Mouse (Mus musculus): ENCODE measurements at regions not wholly inside any gene's neighbourhood (a gene's known extent, or its start where the extent isn't known, plus 50 kb on each side); places are given as distances from the start of the nearest gene placed in this dataset.

- H3K36me3 ChIP-seq (ENCODE audit: control insufficient read depth, insufficient read depth, low read length): no peaks in the 10 kb centered on the region
- H3K4me2 ChIP-seq (ENCODE audit: low read depth, low read length): no peak overlapping the region
- H3K9me3 ChIP-seq (ENCODE audit: control insufficient read depth, low read length): no peaks in the 10 kb centered on the region
- WGBS: 34% methylated on average over 10 of the region's 13 CpGs
- peak; percentile 78 for ATAC-seq (ENCODE audit: low read depth)
- H3K27ac ChIP-seq (replicated peaks; ENCODE audit: low read depth, low read length): no peak overlapping the region
- H3K4me1 ChIP-seq (ENCODE audit: control insufficient read depth, insufficient read depth, low read length): peaks cover 6% of the 10 kb centered on the region; the same call in 1 of the 2 replicates
- H3K4me3 ChIP-seq (ENCODE audit: low read depth, low read length): no peak overlapping the region
- no peak overlapping the region for H3K9ac ChIP-seq (ENCODE audit: low read depth, low read length)
- DNase-seq (ENCODE audit: low spot score): peak; percentile 82
- no peaks in the 10 kb centered on the region for H3K27me3 ChIP-seq (replicated peaks; ENCODE audit: control insufficient read depth, insufficient read depth, low read length)
Measured at GRCm38 (mm10) chr13:72691783-72692729, 63.4 kb downstream of the Irx2 start.

- no peak overlapping the region for H3K4me2 ChIP-seq (ENCODE audit: low read depth, low read length)
- WGBS: 51% methylated on average over 3 of the region's 3 CpGs
- H3K4me3 ChIP-seq (ENCODE audit: low read depth, low read length): no peak overlapping the region
- no peaks in the 10 kb centered on the region for H3K36me3 ChIP-seq (ENCODE audit: control insufficient read depth, insufficient read depth, low read length)
- H3K4me1 ChIP-seq (ENCODE audit: control insufficient read depth, insufficient read depth, low read length): no peaks in the 10 kb centered on the region; the same call in 1 of the 2 replicates
- ATAC-seq (ENCODE audit: low read depth): no peak
- no peaks in the 10 kb centered on the region for H3K9me3 ChIP-seq (ENCODE audit: control insufficient read depth, low read length)
- no peak overlapping the region for H3K27ac ChIP-seq (replicated peaks; ENCODE audit: low read depth, low read length)
- no peaks in the 10 kb centered on the region for H3K27me3 ChIP-seq (replicated peaks; ENCODE audit: control insufficient read depth, insufficient read depth, low read length)
- no peak overlapping the region for H3K9ac ChIP-seq (ENCODE audit: low read depth, low read length)
- peak; percentile 52 for DNase-seq (ENCODE audit: low spot score)
Measured at GRCm38 (mm10) chr13:72707469-72707868, 78.8 kb downstream of the Irx2 start.

GRCm38 (mm10) chr13:72708728-72709127, 80.1 kb downstream of the Irx2 start:
- H3K36me3 ChIP-seq (ENCODE audit: control insufficient read depth, insufficient read depth, low read length): no peaks in the 10 kb centered on the region
- no peaks in the 10 kb centered on the region for H3K9me3 ChIP-seq (ENCODE audit: control insufficient read depth, low read length)
- no peaks in the 10 kb centered on the region for H3K27me3 ChIP-seq (replicated peaks; ENCODE audit: control insufficient read depth, insufficient read depth, low read length)
- H3K4me1 ChIP-seq (ENCODE audit: control insufficient read depth, insufficient read depth, low read length): no peaks in the 10 kb centered on the region; the same call in 1 of the 2 replicates
- no peak overlapping the region for H3K27ac ChIP-seq (replicated peaks; ENCODE audit: low read depth, low read length)
- no peak overlapping the region for H3K4me2 ChIP-seq (ENCODE audit: low read depth, low read length)
- H3K4me3 ChIP-seq (ENCODE audit: low read depth, low read length): no peak overlapping the region
- ATAC-seq (ENCODE audit: low read depth) (no peak), DNase-seq (ENCODE audit: low spot score) (peak; percentile 9)
- H3K9ac ChIP-seq (ENCODE audit: low read depth, low read length): no peak overlapping the region
- WGBS: 41% methylated on average over 2 of the region's 2 CpGs

GRCm38 (mm10) chr13:72710051-72710450, 81.4 kb downstream of the Irx2 start:
- Histone ChIP-seq H3K36me3 (ENCODE audit: control insufficient read depth, insufficient read depth, low read length) (no peaks in the 10 kb centered on the region), H3K4me3 (ENCODE audit: low read depth, low read length) (no peak overlapping the region), H3K9me3 (ENCODE audit: control insufficient read depth, low read length) (no peaks in the 10 kb centered on the region), H3K27me3 (replicated peaks; ENCODE audit: control insufficient read depth, insufficient read depth, low read length) (no peaks in the 10 kb centered on the region), H3K9ac (ENCODE audit: low read depth, low read length) (no peak overlapping the region), H3K27ac (replicated peaks; ENCODE audit: low read depth, low read length) (no peak overlapping the region), H3K4me1 (ENCODE audit: control insufficient read depth, insufficient read depth, low read length) (no peaks in the 10 kb centered on the region; the same call in 1 of the 2 replicates), H3K4me2 (ENCODE audit: low read depth, low read length) (no peak overlapping the region)
- DNase-seq (ENCODE audit: low spot score) (no peak), ATAC-seq (ENCODE audit: low read depth) (no peak)
- WGBS: 74% methylated on average over 5 of the region's 5 CpGs

- ATAC-seq (ENCODE audit: low read depth) (no peak), DNase-seq (ENCODE audit: low spot score) (peak; percentile 55)
- no peaks in the 10 kb centered on the region; the same call in 1 of the 2 replicates for H3K4me1 ChIP-seq (ENCODE audit: control insufficient read depth, insufficient read depth, low read length)
- no peaks in the 10 kb centered on the region for H3K27me3 ChIP-seq (replicated peaks; ENCODE audit: control insufficient read depth, insufficient read depth, low read length)
- no peak overlapping the region for H3K4me3 ChIP-seq (ENCODE audit: low read depth, low read length)
- H3K4me2 ChIP-seq (ENCODE audit: low read depth, low read length): no peak overlapping the region
- no peaks in the 10 kb centered on the region for H3K9me3 ChIP-seq (ENCODE audit: control insufficient read depth, low read length)
- H3K27ac ChIP-seq (replicated peaks; ENCODE audit: low read depth, low read length): no peak overlapping the region
- no peaks in the 10 kb centered on the region for H3K36me3 ChIP-seq (ENCODE audit: control insufficient read depth, insufficient read depth, low read length)
- 59% methylated on average over 8 of the region's 8 CpGs for WGBS
- no peak overlapping the region for H3K9ac ChIP-seq (ENCODE audit: low read depth, low read length)
Measured at GRCm38 (mm10) chr13:72711136-72711535, 82.5 kb downstream of the Irx2 start.

GRCm38 (mm10) chr13:72711842-72712330, 83.3 kb downstream of the Irx2 start:
- Histone ChIP-seq H3K9me3 (ENCODE audit: control insufficient read depth, low read length) (no peaks in the 10 kb centered on the region), H3K27ac (replicated peaks; ENCODE audit: low read depth, low read length) (no peak overlapping the region), H3K4me1 (ENCODE audit: control insufficient read depth, insufficient read depth, low read length) (no peaks in the 10 kb centered on the region; the same call in 1 of the 2 replicates), H3K36me3 (ENCODE audit: control insufficient read depth, insufficient read depth, low read length) (no peaks in the 10 kb centered on the region), H3K27me3 (replicated peaks; ENCODE audit: control insufficient read depth, insufficient read depth, low read length) (no peaks in the 10 kb centered on the region), H3K9ac (ENCODE audit: low read depth, low read length) (no peak overlapping the region), H3K4me3 (ENCODE audit: low read depth, low read length) (no peak overlapping the region), H3K4me2 (ENCODE audit: low read depth, low read length) (no peak overlapping the region)
- DNase-seq (ENCODE audit: low spot score) (peak; percentile 23), ATAC-seq (ENCODE audit: low read depth) (no peak)
- 66% methylated on average over 4 of the region's 4 CpGs for WGBS

GRCm38 (mm10) chr13:72714793-72715192, 86.2 kb downstream of the Irx2 start:
- DNase-seq (ENCODE audit: low spot score) (no peak), ATAC-seq (ENCODE audit: low read depth) (no peak)
- Histone ChIP-seq H3K4me3 (ENCODE audit: low read depth, low read length) (no peak overlapping the region), H3K36me3 (ENCODE audit: control insufficient read depth, insufficient read depth, low read length) (no peaks in the 10 kb centered on the region), H3K9me3 (ENCODE audit: control insufficient read depth, low read length) (no peaks in the 10 kb centered on the region), H3K27ac (replicated peaks; ENCODE audit: low read depth, low read length) (no peak overlapping the region), H3K27me3 (replicated peaks; ENCODE audit: control insufficient read depth, insufficient read depth, low read length) (no peaks in the 10 kb centered on the region), H3K4me2 (ENCODE audit: low read depth, low read length) (no peak overlapping the region), H3K4me1 (ENCODE audit: control insufficient read depth, insufficient read depth, low read length) (no peaks in the 10 kb centered on the region), H3K9ac (ENCODE audit: low read depth, low read length) (no peak overlapping the region)
- 46% methylated on average over 7 of the region's 7 CpGs for WGBS

GRCm38 (mm10) chr13:72715959-72716680, 87.5 kb downstream of the Irx2 start:
- WGBS: 53% methylated on average over 6 of the region's 6 CpGs

More at GRCm38 (mm10) chr13:72715959-72716680, 87.5 kb downstream of the Irx2 start:
- ATAC-seq (ENCODE audit: low read depth) (no peak), DNase-seq (ENCODE audit: low spot score) (no peak)
- Histone ChIP-seq H3K4me3 (ENCODE audit: low read depth, low read length) (no peak overlapping the region), H3K4me1 (ENCODE audit: control insufficient read depth, insufficient read depth, low read length) (no peaks in the 10 kb centered on the region), H3K36me3 (ENCODE audit: control insufficient read depth, insufficient read depth, low read length) (no peaks in the 10 kb centered on the region), H3K9me3 (ENCODE audit: control insufficient read depth, low read length) (no peaks in the 10 kb centered on the region), H3K27me3 (replicated peaks; ENCODE audit: control insufficient read depth, insufficient read depth, low read length) (no peaks in the 10 kb centered on the region), H3K4me2 (ENCODE audit: low read depth, low read length) (no peak overlapping the region), H3K27ac (replicated peaks; ENCODE audit: low read depth, low read length) (no peak overlapping the region), H3K9ac (ENCODE audit: low read depth, low read length) (no peak overlapping the region)

Data from embryonic facial prominence, embryonic 14.5 days (tissue).